23 mouse cellular contexts compared by ENCODE assay signal in genomic region chr17:86899821-86900220, GRCm38 (mm10). TPM values are rescaled to one million over a fixed set of nuclear protein-coding genes. Genes with fewer than 3 reads are reported as not detected.
DNase-seq lines count a peak whose midpoint lies in the region; ATAC-seq lines count a peak whose summit lies in the region.
"Had no signal": no experiment of that assay in that cellular context is flagged by ENCODE, and none has a peak within 500 bp of the region (broad histone marks: within the 10 kb centered on the region; RNA-seq: fewer than 3 reads in every experiment).

No protein-coding gene starts in this region.

- H3K9ac ChIP-seq in intestine, embryonic 14.5 days (ENCODE audit: low read length), result no peak overlapping the region
- H3K9ac ChIP-seq in intestine, embryonic 16.5 days (ENCODE audit: low read depth, low read length), result no peak overlapping the region
- no peak overlapping the region for H3K9ac ChIP-seq in kidney, embryonic 16.5 days (replicated peaks; ENCODE audit: low read length)
- H3K9ac ChIP-seq: embryonic facial prominence, embryonic 13.5 days; forebrain, embryonic 12.5 days; heart, embryonic 13.5 days had no signal

- no peak overlapping the region for H3K4me3 ChIP-seq in intestine, embryonic 14.5 days (ENCODE audit: low read depth, low read length)
- H3K4me3 ChIP-seq in intestine, embryonic 16.5 days (ENCODE audit: low read length), result no peak overlapping the region
- no peak overlapping the region for H3K4me3 ChIP-seq in kidney, embryonic 16.5 days (ENCODE audit: low read length)
- H3K4me3 ChIP-seq in embryonic facial prominence, embryonic 10.5 days, result no peak overlapping the region
- H3K4me3 ChIP-seq: embryonic facial prominence, embryonic 13.5 days; forebrain, embryonic 12.5 days; heart, embryonic 13.5 days had no signal

- WGBS in intestine, embryonic 14.5 days, result 76% methylated on average over 5 of the region's 5 CpGs
- WGBS in intestine, embryonic 16.5 days, result 66% methylated on average over 5 of the region's 5 CpGs
- WGBS in kidney, embryonic 16.5 days, result 68% methylated on average over 5 of the region's 5 CpGs
- 85% methylated on average over 5 of the region's 5 CpGs for WGBS in embryonic facial prominence, embryonic 10.5 days

- peak; percentile 35 for DNase-seq in intestine, embryonic 14.5 days (ENCODE audit: low spot score)
- DNase-seq in kidney, adult 8-10 months, result peak; percentile 34 to 49
- peak; percentile 1 for DNase-seq in embryonic facial prominence, embryonic 10.5 days (ENCODE audit: low spot score)
- peak; percentile 50 to 65 for DNase-seq in kidney, postnatal 36 days
- no peak for DNase-seq in thymus, postnatal 4 days
- DNase-seq: adrenal gland, postnatal 10 days; cerebellum, adult 11 months; cerebellum, adult 9-10 months; cerebellum, postnatal 25 days; gastrocnemius, postnatal 14 days; heart, postnatal 36 days had no signal

- H3K27ac ChIP-seq in intestine, embryonic 14.5 days (ENCODE audit: low read depth), result no peak overlapping the region
- H3K27ac ChIP-seq in intestine, embryonic 16.5 days (ENCODE audit: low read length), result no peak overlapping the region
- H3K27ac ChIP-seq in kidney, embryonic 16.5 days (ENCODE audit: low read length), result no peak overlapping the region
- no peak overlapping the region for H3K27ac ChIP-seq in embryonic facial prominence, embryonic 10.5 days (replicated peaks)
- H3K27ac ChIP-seq: embryonic facial prominence, embryonic 13.5 days; forebrain, embryonic 12.5 days; heart, embryonic 13.5 days had no signal

- H3K4me1 ChIP-seq in intestine, embryonic 14.5 days (replicated peaks; ENCODE audit: control insufficient read depth, insufficient read depth, low read length), result 0 out of 2 replicates have a peak, but pooled peaks cover under 1% of the 10 kb centered on the region
- no peaks in the 10 kb centered on the region for H3K4me1 ChIP-seq in intestine, embryonic 16.5 days (ENCODE audit: control insufficient read depth, insufficient read depth, low read length)
- peaks cover 5% of the 10 kb centered on the region; the same call in 1 of the 2 replicates for H3K4me1 ChIP-seq in kidney, embryonic 16.5 days (ENCODE audit: insufficient read depth, low read length)
- H3K4me1 ChIP-seq in embryonic facial prominence, embryonic 10.5 days, result peaks cover 10% of the 10 kb centered on the region

- no peak for ATAC-seq in intestine, embryonic 14.5 days (replicated peaks; ENCODE audit: low FRiP score, low TSS enrichment, low read depth)
- ATAC-seq in intestine, embryonic 16.5 days, result no peak
- no peak for ATAC-seq in kidney, embryonic 16.5 days (ENCODE audit: low FRiP score, low TSS enrichment)
- ATAC-seq: forebrain, embryonic 16.5 days had no signal

- H3K4me2 ChIP-seq in intestine, embryonic 14.5 days (ENCODE audit: low read length), result no peak overlapping the region
- H3K4me2 ChIP-seq in intestine, embryonic 16.5 days (ENCODE audit: low read depth, low read length), result no peak overlapping the region
- no peak overlapping the region for H3K4me2 ChIP-seq in kidney, embryonic 16.5 days (replicated peaks; ENCODE audit: low read depth, low read length)
- H3K4me2 ChIP-seq: embryonic facial prominence, embryonic 13.5 days; forebrain, embryonic 12.5 days; heart, embryonic 13.5 days had no signal

- no peaks in the 10 kb centered on the region for H3K27me3 ChIP-seq in intestine, embryonic 14.5 days (replicated peaks; ENCODE audit: control insufficient read depth, insufficient read depth, low read length)
- H3K27me3 ChIP-seq in intestine, embryonic 16.5 days (replicated peaks; ENCODE audit: control insufficient read depth, insufficient read depth, low read length), result no peaks in the 10 kb centered on the region
- H3K27me3 ChIP-seq in kidney, embryonic 16.5 days (ENCODE audit: insufficient read depth, low read length), result no peaks in the 10 kb centered on the region
- H3K27me3 ChIP-seq in embryonic facial prominence, embryonic 10.5 days (replicated peaks; ENCODE audit: low read depth, poor library complexity, severe bottlenecking), result peaks cover 9% of the 10 kb centered on the region
- H3K27me3 ChIP-seq: embryonic facial prominence, embryonic 13.5 days; forebrain, embryonic 12.5 days; heart, embryonic 13.5 days had no signal

- H3K9me3 ChIP-seq in intestine, embryonic 14.5 days (ENCODE audit: control insufficient read depth, low read length), result no peaks in the 10 kb centered on the region
- no peaks in the 10 kb centered on the region for H3K9me3 ChIP-seq in intestine, embryonic 16.5 days (ENCODE audit: control insufficient read depth, low read length)
- H3K9me3 ChIP-seq in kidney, embryonic 16.5 days (ENCODE audit: low read length), result no peaks in the 10 kb centered on the region
- no peaks in the 10 kb centered on the region for H3K9me3 ChIP-seq in embryonic facial prominence, embryonic 10.5 days
- H3K9me3 ChIP-seq: embryonic facial prominence, embryonic 13.5 days; forebrain, embryonic 12.5 days; heart, embryonic 13.5 days had no signal

- no peaks in the 10 kb centered on the region for H3K36me3 ChIP-seq in intestine, embryonic 14.5 days (ENCODE audit: control insufficient read depth, insufficient read depth, low read length)
- no peaks in the 10 kb centered on the region for H3K36me3 ChIP-seq in intestine, embryonic 16.5 days (ENCODE audit: control insufficient read depth, insufficient read depth, low read length)
- no peaks in the 10 kb centered on the region for H3K36me3 ChIP-seq in kidney, embryonic 16.5 days (ENCODE audit: insufficient read depth, low read length)
- H3K36me3 ChIP-seq in embryonic facial prominence, embryonic 10.5 days (replicated peaks), result no peaks in the 10 kb centered on the region
- H3K36me3 ChIP-seq: embryonic facial prominence, embryonic 13.5 days; forebrain, embryonic 12.5 days; heart, embryonic 13.5 days had no signal

RNA-seq across cellular contexts. Expression of gene Tmem247, which starts 17.3 kb away (rescaled TPM):
- polyA plus RNA-seq in intestine, embryonic 14.5 days (2014; fragmentation: Nextera tagmentation; extraction: Ambion mirVana), result not detected in 2 replicates
- not detected in 2 replicates for polyA plus RNA-seq in intestine, embryonic 16.5 days (2015; fragmentation: Nextera tagmentation; extraction: Ambion mirVana)
- polyA plus RNA-seq in kidney, embryonic 16.5 days (2015; fragmentation: Nextera tagmentation; extraction: Ambion mirVana), result not detected in 2 replicates
- not detected in 2 replicates for polyA plus RNA-seq in embryonic facial prominence, embryonic 10.5 days (2016; fragmentation: Nextera tagmentation; extraction: Ambion mirVana)
- polyA plus RNA-seq: brain, embryonic 14.5 days; C2C12; cortical plate, adult 2 months; embryonic facial prominence, embryonic 13.5 days; forebrain, embryonic 12.5 days; forebrain, embryonic 16.5 days; frontal cortex, adult 2 months; heart, embryonic 13.5 days; heart, postnatal 0 days; hindbrain, embryonic 11.5 days had no signal

RNA-seq across cellular contexts. Expression of gene Atp6v1e2, which starts 47.9 kb away (rescaled TPM):
- not detected in 2 replicates for polyA plus RNA-seq in intestine, embryonic 14.5 days (2014; fragmentation: Nextera tagmentation; extraction: Ambion mirVana)
- polyA plus RNA-seq in intestine, embryonic 16.5 days (2015; fragmentation: Nextera tagmentation; extraction: Ambion mirVana), result 0.13 TPM in 1 of 2 replicates, not detected in the other
- polyA plus RNA-seq in kidney, embryonic 16.5 days (2015; fragmentation: Nextera tagmentation; extraction: Ambion mirVana), result not detected in 2 replicates
- not detected in 2 replicates for polyA plus RNA-seq in embryonic facial prominence, embryonic 10.5 days (2016; fragmentation: Nextera tagmentation; extraction: Ambion mirVana)
- polyA plus RNA-seq: brain, embryonic 14.5 days; C2C12; cortical plate, adult 2 months; embryonic facial prominence, embryonic 13.5 days; forebrain, embryonic 12.5 days; forebrain, embryonic 16.5 days; heart, embryonic 13.5 days; heart, postnatal 0 days; hindbrain, embryonic 11.5 days had no signal
